Comparison of ENCODE assay signal across 8 mouse cellular contexts in genomic region chr7:126583251-126583709, GRCm38 (mm10). TPM values are rescaled to one million over a fixed set of nuclear protein-coding genes. Genes with fewer than 3 reads are reported as not detected.
DNase-seq lines count a peak whose midpoint lies in the region; ATAC-seq and TF ChIP-seq lines count a peak whose summit lies in the region.

No protein-coding gene starts in this region.

- H3K4me3 ChIP-seq in hindbrain, embryonic 12.5 days = peak overlapping the region; percentile 48
- H3K4me3 ChIP-seq in lung, postnatal 0 days (ENCODE audit: low read depth, low read length) = peak overlapping the region; percentile 49

- H3K9ac ChIP-seq in hindbrain, embryonic 12.5 days = peak overlapping the region; percentile 62
- H3K9ac ChIP-seq in lung, postnatal 0 days (replicated peaks; ENCODE audit: low read depth) = peak overlapping the region; percentile 29

- WGBS in hindbrain, embryonic 12.5 days = under 1% methylated on average over 22 of the region's 22 CpGs
- WGBS in lung, postnatal 0 days = under 1% methylated on average over 22 of the region's 22 CpGs

- H3K4me1 ChIP-seq in hindbrain, embryonic 12.5 days = peaks cover 12% of the 10 kb centered on the region
- H3K4me1 ChIP-seq in lung, postnatal 0 days (ENCODE audit: insufficient read depth, low read depth, low read length) = no peaks in the 10 kb centered on the region; the same call in 1 of the 2 replicates

- TF ChIP-seq CTCF in lung, postnatal 0 days (IDR thresholded peaks at IDR 0.05) = no peak

- ATAC-seq in hindbrain, embryonic 12.5 days (ENCODE audit: low FRiP score) = peak; percentile 82
- ATAC-seq in lung, postnatal 0 days = peak; percentile 85

- peaks cover 29% of the 10 kb centered on the region for H3K27me3 ChIP-seq in hindbrain, embryonic 12.5 days
- no peaks in the 10 kb centered on the region for H3K27me3 ChIP-seq in lung, postnatal 0 days (replicated peaks; ENCODE audit: insufficient read depth, low read length)

- no peaks in the 10 kb centered on the region for H3K9me3 ChIP-seq in hindbrain, embryonic 12.5 days (replicated peaks)
- no peaks in the 10 kb centered on the region for H3K9me3 ChIP-seq in lung, postnatal 0 days (ENCODE audit: low read length)

- peak; percentile 57; the same call in 1 of the 2 replicates for TF ChIP-seq EP300 in lung, postnatal 0 days (IDR thresholded peaks at IDR 0.05)

- peaks cover 8% of the 10 kb centered on the region for H3K36me3 ChIP-seq in hindbrain, embryonic 12.5 days
- H3K36me3 ChIP-seq in lung, postnatal 0 days (ENCODE audit: insufficient read depth, low read length) = no peaks in the 10 kb centered on the region

- peak overlapping the region; percentile 73 for H3K27ac ChIP-seq in hindbrain, embryonic 12.5 days
- H3K27ac ChIP-seq in lung, postnatal 0 days (ENCODE audit: low read length) = peak overlapping the region; percentile 85

- peak; percentile 92 for DNase-seq in Muller cell, postnatal 12 days (ENCODE audit: inconsistent ontology term)
- peak; percentile 94 to 96 for DNase-seq in cerebellum, postnatal 10 days
- peak; percentile 81 to 85 for DNase-seq in frontal cortex, postnatal 10 days (ENCODE audit: low spot score in 2 of 2)
- peak; percentile 82 to 84 for DNase-seq in layer of hippocampus, postnatal 10 days (ENCODE audit: low spot score in 2 of 2)
- DNase-seq in lung, postnatal 0 days (ENCODE audit: low spot score) = peak; percentile 95
- DNase-seq in ovary, postnatal 10 days (ENCODE audit: low spot score) = peak; percentile 72
- DNase-seq in thymus, postnatal 0 days (ENCODE audit: low spot score) = peak; percentile 92

- H3K4me2 ChIP-seq in hindbrain, embryonic 12.5 days (replicated peaks) = peak overlapping the region; percentile 82
- H3K4me2 ChIP-seq in lung, postnatal 0 days (replicated peaks; ENCODE audit: low read depth, low read length) = peak overlapping the region; percentile 78

RNA-seq across cellular contexts. Expression of gene Apobr, which starts 1.5 kb away (rescaled TPM):
- polyA plus RNA-seq in hindbrain, embryonic 12.5 days (2016; fragmentation: Nextera tagmentation; extraction: Ambion mirVana) = 0.39 and 0.43 TPM in 2 replicates
- total RNA-seq in layer of hippocampus, postnatal 10 days (2021) = under 1 TPM; 0.43 to 0.51 TPM
- polyA plus RNA-seq in lung, postnatal 0 days (2015; fragmentation: Nextera tagmentation; extraction: Ambion mirVana) = 3.9 and 4.1 TPM in 2 replicates
- polyA plus RNA-seq in thymus, postnatal 0 days (2015; fragmentation: Nextera tagmentation; extraction: Ambion mirVana) = 1.2 TPM in 2 replicates

RNA-seq across cellular contexts. Expression of gene Cln3, which starts 2.3 kb away (rescaled TPM):
- 31.7 and 33.7 TPM in 2 replicates for polyA plus RNA-seq in hindbrain, embryonic 12.5 days (2016; fragmentation: Nextera tagmentation; extraction: Ambion mirVana)
- 10 to 100 TPM; 20.8 to 23.2 TPM for total RNA-seq in layer of hippocampus, postnatal 10 days (2021)
- 33.0 and 38.3 TPM in 2 replicates for polyA plus RNA-seq in lung, postnatal 0 days (2015; fragmentation: Nextera tagmentation; extraction: Ambion mirVana)
- 28.2 and 30.2 TPM in 2 replicates for polyA plus RNA-seq in thymus, postnatal 0 days (2015; fragmentation: Nextera tagmentation; extraction: Ambion mirVana)

RNA-seq across cellular contexts. Expression of gene Il27, which starts 11.5 kb away (rescaled TPM):
- polyA plus RNA-seq in hindbrain, embryonic 12.5 days (2016; fragmentation: Nextera tagmentation; extraction: Ambion mirVana) = not detected in 2 replicates
- total RNA-seq in layer of hippocampus, postnatal 10 days (2021) = not detected
- 0.31 TPM in 1 of 2 replicates, not detected in the other for polyA plus RNA-seq in lung, postnatal 0 days (2015; fragmentation: Nextera tagmentation; extraction: Ambion mirVana)
- polyA plus RNA-seq in thymus, postnatal 0 days (2015; fragmentation: Nextera tagmentation; extraction: Ambion mirVana) = 0.54 and 0.85 TPM in 2 replicates

RNA-seq across cellular contexts. Expression of gene Eif3c, which starts 17.1 kb away (rescaled TPM):
- polyA plus RNA-seq in hindbrain, embryonic 12.5 days (2016; fragmentation: Nextera tagmentation; extraction: Ambion mirVana) = 201 and 206 TPM in 2 replicates
- 100 to 1,000 TPM; 199 to 200 TPM for total RNA-seq in layer of hippocampus, postnatal 10 days (2021)
- 141 and 154 TPM in 2 replicates for polyA plus RNA-seq in lung, postnatal 0 days (2015; fragmentation: Nextera tagmentation; extraction: Ambion mirVana)
- 246 and 259 TPM in 2 replicates for polyA plus RNA-seq in thymus, postnatal 0 days (2015; fragmentation: Nextera tagmentation; extraction: Ambion mirVana)

RNA-seq across cellular contexts. Expression of gene Nupr1, which starts 47.4 kb away (rescaled TPM):
- 2.8 and 3.8 TPM in 2 replicates for polyA plus RNA-seq in hindbrain, embryonic 12.5 days (2016; fragmentation: Nextera tagmentation; extraction: Ambion mirVana)
- total RNA-seq in layer of hippocampus, postnatal 10 days (2021) = 1 to 10 TPM; 2.9 to 5.5 TPM
- 266 and 308 TPM in 2 replicates for polyA plus RNA-seq in lung, postnatal 0 days (2015; fragmentation: Nextera tagmentation; extraction: Ambion mirVana)
- 15.1 and 16.4 TPM in 2 replicates for polyA plus RNA-seq in thymus, postnatal 0 days (2015; fragmentation: Nextera tagmentation; extraction: Ambion mirVana)

Comparison
In these comparisons a context has a peak if more than half of its experiments do, and no peak if none do; other contexts are left out.
1. Peak in every context shown above with its lines: DNase-seq, ATAC-seq, H3K4me3 ChIP-seq and H3K27ac ChIP-seq.